Mouse (Mus musculus): ENCODE data around the gene A030014E15Rik. TPM values are rescaled to one million over a fixed set of nuclear protein-coding genes. Genes with fewer than 3 reads are reported as not detected.
"Not testable (repeated sequence)": the region's sequence is repeated elsewhere in the genome, so short reads cannot be mapped to it uniquely, and the experiment has no call there.

The A030014E15Rik gene
- total RNA-seq (2021) = not detected

- DNase-seq = no peak
- intact Hi-C loops (cut with DNase I) = no loop called here
Observed at GRCm38 (mm10) chr1:82924650-82925049, at the start of gene A030014E15Rik. A030014E15Rik (plus strand) TSS chr1:82924917.

- intact Hi-C loops (cut with DNase I) = no loop called here
- no peak for DNase-seq
Observed at GRCm38 (mm10) chr1:82879172-82879571, 45.5 kb upstream of the A030014E15Rik start.

- no peak for DNase-seq
- intact Hi-C loops (cut with DNase I) = loop anchor here (5.0 kb wide), 1 partner anchor 43 kb away; the partner anchor contains the start of gene Agfg1
Observed at GRCm38 (mm10) chr1:82880196-82880595, 44.5 kb upstream of the A030014E15Rik start.

GRCm38 (mm10) chr1:82893269-82893668 is 31.4 kb upstream of the A030014E15Rik start:
- intact Hi-C loops (cut with DNase I) = no loop called here
- DNase-seq = peak in 1 of 2 experiments; percentile 13

- intact Hi-C loops (cut with DNase I) = no loop called here
- DNase-seq = no peak
Observed at GRCm38 (mm10) chr1:82900567-82900966, 24.1 kb upstream of the A030014E15Rik start.

GRCm38 (mm10) chr1:82901201-82901600 is 23.5 kb upstream of the A030014E15Rik start:
- intact Hi-C loops (cut with DNase I) = no loop called here
- no peak for DNase-seq

- intact Hi-C loops (cut with DNase I) = no loop called here
- no peak for DNase-seq
Observed at GRCm38 (mm10) chr1:82905886-82906285, 18.8 kb upstream of the A030014E15Rik start.

- intact Hi-C loops (cut with DNase I) = no loop called here
- no peak for DNase-seq
Observed at GRCm38 (mm10) chr1:82913025-82913424, 11.7 kb upstream of the A030014E15Rik start, which contains the start of gene A030005L19Rik. A030005L19Rik (plus strand) TSS chr1:82913325.

- not testable (repeated sequence) for DNase-seq
Observed at GRCm38 (mm10) chr1:82913434-82913833, 11.3 kb upstream of the A030014E15Rik start.

GRCm38 (mm10) chr1:82930558-82930957 is 5.8 kb downstream of the A030014E15Rik start:
- DNase-seq; intact Hi-C loops (cut with DNase I): not testable (repeated sequence)

More at GRCm38 (mm10) chr1:82913434-82913833, 11.3 kb upstream of the A030014E15Rik start:
- intact Hi-C loops (cut with DNase I) = not testable (repeated sequence)

GRCm38 (mm10) chr1:82931326-82931725 is 6.6 kb downstream of the A030014E15Rik start, which contains the start of gene Gm6217:
Gm6217 (minus strand) TSS chr1:82931399.
- DNase-seq; intact Hi-C loops (cut with DNase I): not testable (repeated sequence)

GRCm38 (mm10) chr1:82938666-82939065 is 13.9 kb downstream of the A030014E15Rik start:
- intact Hi-C loops (cut with DNase I) = no loop called here
- DNase-seq = no peak

GRCm38 (mm10) chr1:82942505-82942904 is 17.8 kb downstream of the A030014E15Rik start:
- intact Hi-C loops (cut with DNase I); DNase-seq: not testable (repeated sequence)

GRCm38 (mm10) chr1:82943295-82943694 is 18.6 kb downstream of the A030014E15Rik start, which contains the start of gene A030003K21Rik:
A030003K21Rik (minus strand) TSS chr1:82943388.
- DNase-seq; intact Hi-C loops (cut with DNase I): not testable (repeated sequence)

GRCm38 (mm10) chr1:82946029-82946428 is 21.3 kb downstream of the A030014E15Rik start:
- intact Hi-C loops (cut with DNase I); DNase-seq: not testable (repeated sequence)

- intact Hi-C loops (cut with DNase I) = no loop called here
- no peak for DNase-seq
Observed at GRCm38 (mm10) chr1:82948601-82949000, 23.9 kb downstream of the A030014E15Rik start.

GRCm38 (mm10) chr1:82955913-82956312 is 31.2 kb downstream of the A030014E15Rik start, which contains the start of gene Gm7544:
Gm7544 (minus strand) TSS chr1:82956013.
- intact Hi-C loops (cut with DNase I); DNase-seq: not testable (repeated sequence)

GRCm38 (mm10) chr1:82959870-82960385 is 35.2 kb downstream of the A030014E15Rik start, which contains the start of gene Gm47955:
Gm47955 (plus strand) TSS chr1:82960286.
- intact Hi-C loops (cut with DNase I) = no loop called here
- DNase-seq = no peak

- intact Hi-C loops (cut with DNase I) = no loop called here
- DNase-seq = no peak
Observed at GRCm38 (mm10) chr1:82966413-82966812, 41.7 kb downstream of the A030014E15Rik start.

GRCm38 (mm10) chr1:82972046-82972445 is 47.3 kb downstream of the A030014E15Rik start:
- peak; percentile 51 to 60 for DNase-seq
- intact Hi-C loops (cut with DNase I) = loop anchor here (5.0 kb wide), 1 partner anchor 135 kb away; the partner anchor contains the start of gene Agfg1

GRCm38 (mm10) chr1:82973244-82973643 is 48.5 kb downstream of the A030014E15Rik start:
- intact Hi-C loops (cut with DNase I) = loop anchor here (5.0 kb wide), 1 partner anchor 136 kb away; the partner anchor contains the start of gene Agfg1
- DNase-seq = no peak

GRCm38 (mm10) chr1:82973901-82974300 is 49.2 kb downstream of the A030014E15Rik start:
- intact Hi-C loops (cut with DNase I) = loop anchor here (5.0 kb wide), 1 partner anchor 137 kb away; the partner anchor contains the start of gene Agfg1
- no peak for DNase-seq
